Mouse (Mus musculus) liver, embryonic 14.5 days (tissue): ENCODE results near the gene Grb14. TPM values are rescaled to one million over a fixed set of nuclear protein-coding genes. Genes with fewer than 3 reads are reported as not detected.
A peak's percentile ranks its signal among the peaks of the same experiment; 100 is the strongest.

Experiments
- ATAC-seq: fragments of 200-750 bp; cut with Nextera tagmentation; 2 replicates; pipeline ENCODE4 v1.8.0; 2017; ENCODE audit warnings: moderate number of reproducible peaks, mild to moderate bottlenecking, moderate library complexity; ENCODE audit not compliant: insufficient read depth
- DNase-seq, 3 experiments: peaks; one replicate each; pipeline ENCODE4 v3.0.0-alpha.2; 2012 to 2013; ENCODE audit warnings: low read depth in 3 of 3, low spot score in 3 of 3
- H3K27ac ChIP-seq: fragments of 300-500 bp; sonication (generic); 2 replicates; pipeline ENCODE4 v1.5.1; 2014; ENCODE audit warnings: moderate library complexity, mild to moderate bottlenecking, control low read depth, inconsistent platforms
- H3K27me3 ChIP-seq: fragments of 300-500 bp; sonication (generic); 2 replicates; pipeline ENCODE4 v1.6.1; 2014; ENCODE audit warnings: mild to moderate bottlenecking, low read length, moderate library complexity; ENCODE audit not compliant: control insufficient read depth, insufficient read depth
- H3K36me3 ChIP-seq: fragments of 300-500 bp; sonication (generic); replicated peaks from 2 replicates; pipeline ENCODE4 v1.6.1; 2014; ENCODE audit warnings: low read depth; ENCODE audit not compliant: control insufficient read depth, insufficient read depth
- H3K4me1 ChIP-seq, 2 experiments: fragments of 200-500 bp in 1 of 2; fragments of 300-500 bp in 1 of 2; sonication (generic) in 1 of 2; replicated peaks; 2 replicates each; pipeline ENCODE4 v1.6.1; 2012 to 2014; ENCODE audit warnings: antibody characterized with exemption in 1 of 2, inconsistent platforms in 1 of 2, low read length in 1 of 2; ENCODE audit not compliant: control insufficient read depth in 2 of 2, insufficient read depth in 2 of 2
- H3K4me2 ChIP-seq: fragments of 300-500 bp; sonication (generic); 2 replicates; pipeline ENCODE4 v1.6.1; 2014; ENCODE audit warnings: low read depth, mild to moderate bottlenecking, control low read depth, moderate library complexity
- H3K4me3 ChIP-seq, 2 experiments: fragments of 200-500 bp in 1 of 2; fragments of 300-500 bp in 1 of 2; sonication (generic) in 1 of 2; 2 replicates each; pipeline ENCODE4 v1.5.1; 2012 to 2014; ENCODE audit warnings: low read depth in 2 of 2, low read length in 2 of 2, mild to moderate bottlenecking in 2 of 2, control low read depth in 1 of 2, inconsistent platforms in 1 of 2, moderate library complexity in 1 of 2; ENCODE audit not compliant: insufficient read depth in 1 of 2
- H3K9ac ChIP-seq: fragments of 300-500 bp; sonication (generic); replicated peaks from 2 replicates; pipeline ENCODE4 v1.6.1; 2014; ENCODE audit warnings: mild to moderate bottlenecking, control low read depth, moderate library complexity
- H3K9me3 ChIP-seq: fragments of 300-500 bp; sonication (generic); 2 replicates; pipeline ENCODE4 v1.6.1; 2016; ENCODE audit warnings: low read length, mixed read lengths; ENCODE audit not compliant: control insufficient read depth
- CTCF ChIP-seq: IDR thresholded peaks from 2 replicates; pipeline ENCODE4 v1.5.1; 2016; ENCODE audit warnings: antibody characterized with exemption, low read depth, control low read depth
- EP300 ChIP-seq: IDR thresholded peaks from 2 replicates; pipeline ENCODE4 v1.6.1; 2016; ENCODE audit warnings: antibody characterized with exemption, low read depth
- WGBS: fragments of 180-500 bp; shearing (Covaris S2); extraction: QIAGEN DNeasy Blood & Tissue Kit; methylation state at CpG from one replicate; pipeline ENCODE4 v1.1.7; 2014; ENCODE audit not compliant: insufficient replicate concordance; 5-methylcytosine and 5-hydroxymethylcytosine counted together
- polyA plus RNA-seq, 2 experiments: library from polyadenylated mRNA; depleted of rRNA in 1 of 2; stranded (reverse) in 1 of 2; unstranded in 1 of 2; fragments of >200 nt; fragmentation: Nextera tagmentation in 1 of 2; extraction: Ambion mirVana in 1 of 2; gene quantifications; 2 replicates each; pipeline versions ENCODE4 v1.2.1 to v1.2.3; 2012 to 2014

The Grb14 gene
- polyA plus RNA-seq, 2 experiments: 2.4 to 6.7 TPM

GRCm38 (mm10) chr2:64948418-64949169 is 76.2 kb downstream of the Grb14 start:
- DNase-seq: no peak
- TF ChIP-seq CTCF: peak; percentile 52
- TF ChIP-seq EP300: no peak
- H3K36me3 ChIP-seq: no peaks in the 10 kb centered on the region
- H3K9me3 ChIP-seq: no peaks in the 10 kb centered on the region
- no peak overlapping the region for H3K9ac ChIP-seq
- no peak for ATAC-seq
- H3K4me3 ChIP-seq: no peak overlapping the region
- no peaks in the 10 kb centered on the region for H3K27me3 ChIP-seq
- WGBS: 63% methylated on average over 12 of the region's 12 CpGs
- H3K27ac ChIP-seq: no peak overlapping the region
- no peaks in the 10 kb centered on the region for H3K4me1 ChIP-seq
- no peak overlapping the region for H3K4me2 ChIP-seq

DNA sequence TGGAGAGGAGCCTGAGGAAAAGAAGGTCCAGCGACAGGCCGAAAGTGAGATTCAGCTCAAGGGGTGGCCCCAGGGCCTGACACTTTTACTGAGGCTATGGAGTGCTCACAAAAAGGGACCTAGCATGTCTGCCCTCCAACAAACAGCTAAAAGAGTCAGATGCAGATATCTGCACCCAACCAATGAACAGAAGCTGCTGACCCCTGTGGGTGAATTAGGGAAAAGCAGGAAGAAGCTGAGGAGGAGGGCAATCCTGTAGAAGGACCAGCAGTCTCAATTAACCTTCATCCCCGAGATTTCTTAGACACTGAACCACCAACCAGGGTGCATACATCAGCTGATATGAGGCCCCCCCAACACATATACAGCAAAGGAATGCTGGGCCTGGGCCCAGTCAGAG is 77.3 kb downstream of the Grb14 start:
- no peaks in the 10 kb centered on the region for H3K4me1 ChIP-seq
- TF ChIP-seq CTCF (no peak), EP300 (no peak)
- 54% methylated on average over 3 of the region's 3 CpGs for WGBS
- ATAC-seq (no peak), DNase-seq (no peak)
- no peaks in the 10 kb centered on the region for H3K9me3 ChIP-seq
- H3K4me2 ChIP-seq: no peak overlapping the region
- no peak overlapping the region for H3K4me3 ChIP-seq
- no peaks in the 10 kb centered on the region for H3K27me3 ChIP-seq
- H3K9ac ChIP-seq: no peak overlapping the region
- H3K27ac ChIP-seq: no peak overlapping the region
- no peaks in the 10 kb centered on the region for H3K36me3 ChIP-seq

DNA sequence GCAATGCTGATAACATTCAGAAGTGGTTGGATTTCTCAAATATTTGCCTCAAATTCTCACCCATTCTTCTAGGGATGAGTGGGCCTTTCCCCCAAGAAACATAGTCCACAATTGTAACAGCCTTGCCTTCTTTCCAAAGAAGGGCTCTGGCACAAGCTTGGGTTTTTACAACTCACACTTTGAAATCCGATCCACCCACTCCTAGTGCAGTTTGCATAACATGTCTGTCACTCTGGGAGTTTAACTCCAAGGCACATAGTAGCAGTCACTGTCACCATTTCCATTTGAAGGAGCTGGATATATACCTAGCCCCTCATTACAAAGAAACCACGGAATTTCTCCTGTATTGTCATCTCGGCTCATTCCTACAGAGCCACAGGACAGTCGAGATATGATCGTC is 103.9 kb downstream of the Grb14 start:
- DNase-seq (no peak), ATAC-seq (no peak)
- Histone ChIP-seq H3K4me2 (no peak overlapping the region), H3K36me3 (no peaks in the 10 kb centered on the region), H3K4me1 (no peaks in the 10 kb centered on the region), H3K27ac (no peak overlapping the region), H3K27me3 (no peaks in the 10 kb centered on the region), H3K9me3 (no peaks in the 10 kb centered on the region), H3K9ac (no peak overlapping the region), H3K4me3 (no peak overlapping the region)
- no peak for TF ChIP-seq EP300
- no peak for TF ChIP-seq CTCF
- WGBS: 56% methylated on average over 5 of the region's 5 CpGs

GRCm38 (mm10) chr2:64915448-64915847 is 109.3 kb downstream of the Grb14 start:
- no peaks in the 10 kb centered on the region for H3K27me3 ChIP-seq
- no peaks in the 10 kb centered on the region for H3K36me3 ChIP-seq
- H3K9me3 ChIP-seq: no peaks in the 10 kb centered on the region
- no peak overlapping the region for H3K27ac ChIP-seq
- no peak for ATAC-seq
- no peak overlapping the region for H3K4me2 ChIP-seq
- H3K4me3 ChIP-seq: no peak overlapping the region
- WGBS: 47% methylated on average over 6 of the region's 6 CpGs
- H3K4me1 ChIP-seq: no peaks in the 10 kb centered on the region
- H3K9ac ChIP-seq: no peak overlapping the region
- TF ChIP-seq EP300 (no peak), CTCF (no peak)
- DNase-seq: no peak

GRCm38 (mm10) chr2:64904877-64905276 is 119.9 kb downstream of the Grb14 start:
- no peaks in the 10 kb centered on the region for H3K27me3 ChIP-seq
- ATAC-seq (no peak), DNase-seq (no peak)
- H3K9me3 ChIP-seq: no peaks in the 10 kb centered on the region
- no peak overlapping the region for H3K9ac ChIP-seq
- H3K27ac ChIP-seq: no peak overlapping the region
- no peaks in the 10 kb centered on the region for H3K36me3 ChIP-seq
- no peaks in the 10 kb centered on the region for H3K4me1 ChIP-seq
- no peak overlapping the region for H3K4me3 ChIP-seq
- WGBS: 69% methylated on average over 5 of the region's 5 CpGs
- no peak for TF ChIP-seq EP300
- no peak for TF ChIP-seq CTCF
- H3K4me2 ChIP-seq: no peak overlapping the region
